Mouse (Mus musculus) bone marrow, adult 2 months (tissue): ENCODE measurements at regions not wholly inside any gene's neighbourhood (a gene's known extent, or its start where the extent isn't known, plus 50 kb on each side); places are given as distances from the start of the nearest gene placed in this dataset.

Experiments used
- H3K27ac ChIP-seq: fragments of 200-500 bp; 2 replicates; pipeline ENCODE4 v1.5.1; 2012; ENCODE audit warnings: low read depth, mild to moderate bottlenecking, control low read depth, inconsistent platforms, low read length; ENCODE audit not compliant: control insufficient read depth, poor library complexity, insufficient read depth
- H3K4me1 ChIP-seq: fragments of 200-500 bp; 2 replicates; pipeline ENCODE4 v1.6.1; 2011; ENCODE audit warnings: low read length; ENCODE audit not compliant: control insufficient read depth, insufficient read depth
- H3K4me3 ChIP-seq: fragments of 200-500 bp; replicated peaks from 2 replicates; pipeline ENCODE3; 2011; ENCODE audit warnings: mild to moderate bottlenecking, low read depth, low read length, control low read depth; ENCODE audit not compliant: control insufficient read depth
- CTCF ChIP-seq: fragments of 200-500 bp; IDR thresholded peaks from 2 replicates; pipeline ENCODE4 v1.5.1; 2011; ENCODE audit warnings: low read length, control low read depth; ENCODE audit not compliant: control insufficient read depth, insufficient read depth
- POLR2A ChIP-seq: fragments of 200-500 bp; IDR thresholded peaks from 2 replicates; pipeline ENCODE4 v1.6.1; 2011; ENCODE audit warnings: low read depth, mild to moderate bottlenecking, control low read depth, low read length, borderline replicate concordance; ENCODE audit not compliant: control insufficient read depth
- WGBS: fragments of 180-500 bp; shearing (Covaris S2); methylation state at CpG from one replicate; pipeline ENCODE4 v1.1.7; 2018; 5-methylcytosine and 5-hydroxymethylcytosine counted together

DNA sequence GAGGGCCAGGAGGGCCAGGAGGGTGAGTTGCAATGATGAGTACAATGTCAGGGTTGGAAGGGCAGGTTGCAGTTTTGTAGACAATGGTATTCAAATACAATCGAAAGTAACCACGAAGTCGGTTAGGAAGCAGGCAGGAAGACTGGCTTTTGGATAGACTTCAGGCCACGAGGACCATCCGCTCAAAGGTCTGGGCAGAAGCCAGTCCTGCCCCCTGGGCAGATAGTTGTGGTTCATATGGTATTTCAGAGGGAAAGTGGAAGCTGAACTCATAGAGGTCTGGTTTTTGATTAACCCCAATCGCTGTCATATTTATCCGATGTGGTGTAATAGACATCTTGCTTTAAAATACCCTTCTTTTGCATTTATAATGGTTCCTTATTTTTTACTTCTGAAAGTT, 255.2 kb downstream of the Gm11077 start:
- no peak overlapping the region for H3K27ac ChIP-seq
- no peaks in the 10 kb centered on the region for H3K4me1 ChIP-seq
- TF ChIP-seq POLR2A (no peak), CTCF (no peak)
- no peak overlapping the region for H3K4me3 ChIP-seq
- WGBS = 76% methylated on average over 7 of the region's 7 CpGs

- Histone ChIP-seq H3K4me3 (no peak overlapping the region), H3K4me1 (no peaks in the 10 kb centered on the region), H3K27ac (no peak overlapping the region)
- 80% methylated on average over 13 of the region's 13 CpGs for WGBS
- no peak for TF ChIP-seq POLR2A
- TF ChIP-seq CTCF = no peak
Measured at GRCm38 (mm10) chr6:140993643-140994580, 255.2 kb upstream of the Pde3a start.

- no peak for TF ChIP-seq POLR2A
- TF ChIP-seq CTCF = peak; percentile 20; the same call in 1 of the 2 replicates
- H3K4me1 ChIP-seq = no peaks in the 10 kb centered on the region
- H3K27ac ChIP-seq = no peak overlapping the region
- no peak overlapping the region for H3K4me3 ChIP-seq
- 71% methylated on average over 14 of the region's 14 CpGs for WGBS
Measured at GRCm38 (mm10) chr6:140995340-140996135, 253.5 kb upstream of the Pde3a start.

DNA sequence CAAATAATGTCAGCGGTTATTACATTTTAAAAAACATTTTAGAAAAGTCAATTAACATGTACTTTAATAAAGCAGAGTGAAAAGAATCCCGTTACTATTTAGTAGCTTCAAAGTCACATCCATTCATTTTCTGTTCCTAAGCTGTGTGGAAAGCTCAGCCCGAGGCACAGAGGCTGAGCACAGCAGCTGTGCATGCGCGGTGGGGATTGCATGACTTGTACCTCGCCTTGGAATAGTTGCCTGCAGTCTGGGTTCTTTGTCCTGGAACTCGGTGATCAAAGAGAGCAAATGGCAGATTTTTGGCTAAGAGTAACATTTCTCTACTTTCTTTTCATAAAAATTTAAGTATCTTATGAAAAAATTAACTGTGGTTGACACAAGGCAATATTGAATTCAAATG, 251.0 kb upstream of the Pde3a start:
- WGBS = 82% methylated on average over 7 of the region's 7 CpGs
- H3K4me3 ChIP-seq = no peak overlapping the region
- H3K27ac ChIP-seq = no peak overlapping the region
- H3K4me1 ChIP-seq = no peaks in the 10 kb centered on the region
- TF ChIP-seq POLR2A = no peak
- TF ChIP-seq CTCF = no peak

- H3K27ac ChIP-seq = no peak overlapping the region
- 46% methylated on average over 2 of the region's 2 CpGs for WGBS
- H3K4me3 ChIP-seq = no peak overlapping the region
- no peaks in the 10 kb centered on the region for H3K4me1 ChIP-seq
- no peak for TF ChIP-seq CTCF
- TF ChIP-seq POLR2A = no peak
Measured at GRCm38 (mm10) chr6:141000552-141000951, 248.5 kb upstream of the Pde3a start.

DNA sequence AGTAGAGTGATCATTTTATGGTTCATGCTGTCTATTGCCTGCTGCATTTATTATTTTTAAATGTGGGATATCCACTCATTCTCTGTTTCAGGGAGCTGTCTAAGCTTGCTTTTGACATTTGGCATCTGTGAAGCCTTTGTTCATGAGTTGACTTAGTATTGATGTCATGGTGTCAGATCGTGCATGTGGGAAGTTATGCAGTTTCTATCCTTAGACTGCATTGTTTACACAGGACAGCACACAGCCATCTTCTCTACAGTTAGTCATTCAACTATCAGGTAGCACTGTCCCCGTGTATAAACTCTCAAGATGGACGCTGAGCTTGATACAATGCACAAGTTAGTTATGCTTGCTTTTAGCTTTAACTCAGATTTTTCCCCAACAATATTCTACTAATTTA, 247.8 kb upstream of the Pde3a start:
- H3K27ac ChIP-seq = no peak overlapping the region
- H3K4me1 ChIP-seq = no peaks in the 10 kb centered on the region
- 75% methylated on average over 3 of the region's 3 CpGs for WGBS
- TF ChIP-seq CTCF (no peak), POLR2A (no peak)
- no peak overlapping the region for H3K4me3 ChIP-seq

DNA sequence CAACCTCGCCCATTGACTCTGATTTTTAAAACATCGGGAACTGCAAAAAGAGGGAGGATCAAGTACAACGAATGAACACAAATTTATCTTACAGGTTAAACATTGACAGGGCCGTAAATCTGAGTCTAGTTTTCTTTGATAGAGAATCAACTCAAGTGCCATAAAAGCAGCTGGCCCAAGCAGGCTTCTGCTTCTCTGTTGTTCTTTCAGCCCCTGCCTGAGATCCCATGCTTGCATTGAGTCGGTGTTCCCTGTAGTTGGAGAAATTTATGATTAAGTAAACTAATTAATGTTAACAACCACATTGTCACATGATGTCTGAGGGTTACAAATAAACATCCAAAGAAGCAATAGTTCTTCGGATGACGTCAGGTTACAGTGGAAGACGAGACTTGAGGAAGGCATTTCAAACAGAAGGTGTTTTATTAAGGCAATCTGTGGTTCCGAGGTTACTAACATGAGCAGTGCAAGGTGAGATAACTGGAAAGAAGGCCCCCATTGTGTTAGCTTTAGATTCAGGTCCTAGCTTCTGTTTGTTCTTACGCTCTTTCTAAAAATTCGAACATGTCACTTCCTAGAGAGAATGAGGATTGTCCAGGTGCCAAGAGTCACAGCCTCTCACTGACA, 233.9 kb upstream of the Pde3a start:
- no peak for TF ChIP-seq CTCF
- TF ChIP-seq POLR2A = no peak
- WGBS = 84% methylated on average over 11 of the region's 11 CpGs
- no peaks in the 10 kb centered on the region for H3K4me1 ChIP-seq
- no peak overlapping the region for H3K4me3 ChIP-seq
- H3K27ac ChIP-seq = no peak overlapping the region

GRCm38 (mm10) chr6:141023501-141023900, 225.6 kb upstream of the Pde3a start:
- H3K4me3 ChIP-seq = no peak overlapping the region
- H3K4me1 ChIP-seq = no peaks in the 10 kb centered on the region
- TF ChIP-seq CTCF (no peak), POLR2A (no peak)
- WGBS = 65% methylated on average over 4 of the region's 4 CpGs
- no peak overlapping the region for H3K27ac ChIP-seq

GRCm38 (mm10) chr6:141027353-141027752, 221.7 kb upstream of the Pde3a start:
- H3K4me3 ChIP-seq = no peak overlapping the region
- TF ChIP-seq POLR2A = no peak
- 73% methylated on average over 4 of the region's 4 CpGs for WGBS
- H3K4me1 ChIP-seq = no peaks in the 10 kb centered on the region
- H3K27ac ChIP-seq = no peak overlapping the region
